Mouse (Mus musculus) ovary, adult 10 weeks (tissue): ENCODE measurements around the gene Nmt2. TPM values are rescaled to one million over a fixed set of nuclear protein-coding genes. Genes with fewer than 3 reads are reported as not detected.

Experiments
- polyA plus RNA-seq: library from polyadenylated mRNA; stranded (reverse); fragments of 350-450 nt; fragmentation: Illumina TruSeq; extraction: RNeasy Lipid Tissue Mini Kit (QIAGEN cat#74804); gene quantifications from one replicate; pipeline ENCODE4 v1.2.3, GENCODE M21; 2014

Nmt2 gene
- polyA plus RNA-seq: 167 TPM

GRCm38 (mm10) chr2:3283602-3284472 is at the start of gene Nmt2:
Nmt2 (plus strand) TSS chr2:3284212.

GRCm38 (mm10) chr2:3332484-3333242 is 48.7 kb downstream of the Nmt2 start, which contains the start of gene Rpp38:
Rpp38 (minus strand) TSS chr2:3332643.

GRCm38 (mm10) chr2:3335611-3336301 is 51.7 kb downstream of the Nmt2 start, which contains the start of gene Acbd7:
Acbd7 (plus strand) TSS chr2:3336168.

Other genes starting within 250 kb of the Nmt2 start
- gene Fam171a1, start 170.0 kb upstream of the Nmt2 start, polyA plus RNA-seq: 29.8 TPM
- gene Rpp38, start 48.4 kb downstream of the Nmt2 start, polyA plus RNA-seq: 27.7 TPM
- gene Acbd7, start 52.0 kb downstream of the Nmt2 start, polyA plus RNA-seq: not detected
- 3.8 TPM for gene Olah, start 113.0 kb downstream of the Nmt2 start, polyA plus RNA-seq
- gene Meig1, start 138.4 kb downstream of the Nmt2 start, polyA plus RNA-seq: 12.9 TPM
- 7.8 TPM for gene Dclre1c, start 139.9 kb downstream of the Nmt2 start, polyA plus RNA-seq
- 35.4 TPM for gene Suv39h2, start 190.8 kb downstream of the Nmt2 start, polyA plus RNA-seq
- 5.0 TPM for gene Gm45902, start 228.6 kb downstream of the Nmt2 start, polyA plus RNA-seq
- 52.7 TPM for gene Hspa14, start 228.6 kb downstream of the Nmt2 start, polyA plus RNA-seq
- gene Cdnf, start 228.8 kb downstream of the Nmt2 start, polyA plus RNA-seq: 3.3 TPM